Mouse (Mus musculus) MEL (cell line): ENCODE results near the gene Elob. TPM values are rescaled to one million over a fixed set of nuclear protein-coding genes. Genes with fewer than 3 reads are reported as not detected.

Source experiments
- DNase-seq: peaks from one replicate; pipeline ENCODE4 v3.0.0; 2011; ENCODE audit warnings: low read depth, low spot score
- H3K27ac ChIP-seq: 2 replicates; pipeline ENCODE4 v1.5.1; 2012; ENCODE audit warnings: low read depth, mild to moderate bottlenecking, control low read depth, low read length, moderate library complexity; ENCODE audit not compliant: control insufficient read depth
- H3K27me3 ChIP-seq, 2 experiments: fragments of 150-350 bp in 1 of 2; sonication (generic) in 1 of 2; 2 replicates each; pipeline ENCODE4 v1.6.1; 2012; ENCODE audit warnings: low read length in 2 of 2, mild to moderate bottlenecking in 2 of 2, improper control_type of control experiment in 1 of 2, moderate library complexity in 1 of 2; ENCODE audit not compliant: insufficient read depth in 2 of 2, control insufficient read depth in 1 of 2
- H3K36me3 ChIP-seq, 2 experiments: 2 replicates each; pipeline ENCODE4 v1.6.1; 2012 to 2014; ENCODE audit warnings: low read length in 2 of 2, improper control_type of control experiment in 1 of 2, inconsistent platforms in 1 of 2, mild to moderate bottlenecking in 1 of 2; ENCODE audit not compliant: insufficient read depth in 2 of 2, control insufficient read depth in 1 of 2
- H3K4me1 ChIP-seq, 2 experiments: fragments of 150-350 bp in 1 of 2; sonication (generic) in 1 of 2; 2 replicates each; pipeline ENCODE4 v1.6.1; 2012; ENCODE audit warnings: low read length in 2 of 2, improper control_type of control experiment in 1 of 2, mild to moderate bottlenecking in 1 of 2; ENCODE audit not compliant: insufficient read depth in 2 of 2, control insufficient read depth in 1 of 2
- H3K4me3 ChIP-seq, 2 experiments: fragments of 150-350 bp in 1 of 2; sonication (generic) in 1 of 2; 2 replicates each; pipeline ENCODE4 v1.5.1; 2012; ENCODE audit warnings: low read depth in 2 of 2, low read length in 2 of 2, mild to moderate bottlenecking in 2 of 2, moderate library complexity in 2 of 2, control low read depth in 1 of 2, improper control_type of control experiment in 1 of 2; ENCODE audit not compliant: control insufficient read depth in 1 of 2, insufficient read depth in 1 of 2
- H3K79me2 ChIP-seq: 2 replicates; pipeline ENCODE4 v1.6.1; 2012; ENCODE audit warnings: mild to moderate bottlenecking, low read length, moderate library complexity; ENCODE audit not compliant: control insufficient read depth, poor library complexity, insufficient read depth
- H3K9ac ChIP-seq: 2 replicates; pipeline ENCODE4 v1.6.1; 2012; ENCODE audit warnings: low read depth, mild to moderate bottlenecking, control low read depth, low read length, moderate library complexity; ENCODE audit not compliant: control insufficient read depth, poor library complexity, severe bottlenecking
- H3K9me3 ChIP-seq: fragments of 150-350 bp; sonication (generic); replicated peaks from 2 replicates; pipeline ENCODE4 v1.6.1; 2012; ENCODE audit warnings: mild to moderate bottlenecking, low read length, improper control_type of control experiment, moderate library complexity; ENCODE audit not compliant: insufficient read depth
- BHLHE40 ChIP-seq: IDR thresholded peaks from 2 replicates; pipeline ENCODE4 v1.6.1; 2012; ENCODE audit warnings: low read depth, mild to moderate bottlenecking, inconsistent platforms, low read length, improper control_type of control experiment, borderline replicate concordance
- CHD2 ChIP-seq: IDR thresholded peaks from 2 replicates; pipeline ENCODE4 v1.6.1; 2011; ENCODE audit warnings: low read length, improper control_type of control experiment
- E2F4 ChIP-seq: IDR thresholded peaks from 2 replicates; pipeline ENCODE4 v1.6.1; 2011; ENCODE audit warnings: low read depth, low read length, improper control_type of control experiment, borderline replicate concordance
- ELF1 ChIP-seq: IDR thresholded peaks from 2 replicates; pipeline ENCODE4 v1.6.1; 2014; ENCODE audit warnings: low read depth, mild to moderate bottlenecking, inconsistent platforms, low read length, improper control_type of control experiment, moderate library complexity
- EP300 ChIP-seq, 2 experiments: IDR thresholded peaks; 2 replicates each; pipeline ENCODE4 v1.6.1; 2011; ENCODE audit warnings: improper control_type of control experiment in 2 of 2, low read length in 2 of 2, low read depth in 1 of 2, mild to moderate bottlenecking in 1 of 2
- GATA1 ChIP-seq: IDR thresholded peaks from 2 replicates; pipeline ENCODE4 v1.6.1; 2011; ENCODE audit warnings: low read depth, low read length, improper control_type of control experiment
- HCFC1 ChIP-seq: IDR thresholded peaks from 2 replicates; pipeline ENCODE4 v1.6.1; 2012; ENCODE audit warnings: low read depth, mild to moderate bottlenecking, inconsistent platforms, low read length, improper control_type of control experiment, moderate library complexity
- JUND ChIP-seq: IDR thresholded peaks from 2 replicates; pipeline ENCODE4 v1.6.1; 2011; ENCODE audit warnings: low read depth, mild to moderate bottlenecking, improper control_type of control experiment, low read length
- KAT2A ChIP-seq: conservative IDR thresholded peaks from 2 replicates; pipeline ENCODE4 v1.6.1; 2012; ENCODE audit warnings: low read depth, low read length, improper control_type of control experiment, inconsistent platforms
- MAFK ChIP-seq: IDR thresholded peaks from 2 replicates; pipeline ENCODE4 v1.6.1; 2011; ENCODE audit warnings: low read depth, mild to moderate bottlenecking, low read length, improper control_type of control experiment, borderline replicate concordance
- MAX ChIP-seq: IDR thresholded peaks from 2 replicates; pipeline ENCODE4 v1.6.1; 2011; ENCODE audit warnings: low read length, improper control_type of control experiment
- MAZ ChIP-seq: IDR thresholded peaks from 2 replicates; pipeline ENCODE4 v1.6.1; 2012; ENCODE audit warnings: low read depth, mild to moderate bottlenecking, inconsistent platforms, low read length, improper control_type of control experiment
- MYB ChIP-seq: IDR thresholded peaks from 2 replicates; pipeline ENCODE4 v1.6.1; 2011; ENCODE audit warnings: mild to moderate bottlenecking, low read depth, low read length, improper control_type of control experiment
- MYC ChIP-seq: IDR thresholded peaks from 2 replicates; pipeline ENCODE4 v1.6.1; 2011; ENCODE audit warnings: low read depth, mild to moderate bottlenecking, low read length, improper control_type of control experiment, moderate library complexity
- NELFE ChIP-seq: IDR thresholded peaks from 2 replicates; pipeline ENCODE4 v1.6.1; 2011; ENCODE audit warnings: low read depth, low read length, improper control_type of control experiment
- NRF1 ChIP-seq: IDR thresholded peaks from 2 replicates; pipeline ENCODE4 v1.6.1; 2014; ENCODE audit warnings: low read depth, mild to moderate bottlenecking, inconsistent platforms, low read length, improper control_type of control experiment, moderate library complexity; ENCODE audit not compliant: poor library complexity, insufficient read depth, severe bottlenecking
- POLR2A ChIP-seq, 2 experiments: IDR thresholded peaks; 2 replicates each; pipeline ENCODE4 v1.6.1; 2011 to 2012; ENCODE audit warnings: low read length in 2 of 2, mild to moderate bottlenecking in 2 of 2, control low read depth in 1 of 2, improper control_type of control experiment in 1 of 2, low read depth in 1 of 2, moderate library complexity in 1 of 2; ENCODE audit not compliant: control insufficient read depth in 1 of 2, insufficient read depth in 1 of 2, poor library complexity in 1 of 2
- POLR2AphosphoS2 ChIP-seq: IDR thresholded peaks from 2 replicates; pipeline ENCODE4 v1.6.1; 2011; ENCODE audit warnings: low read length, improper control_type of control experiment
- POLR2AphosphoS5 ChIP-seq: IDR thresholded peaks from 2 replicates; pipeline ENCODE4 v1.6.1; 2012; ENCODE audit warnings: low read depth, borderline replicate concordance, mild to moderate bottlenecking, inconsistent platforms, low read length, moderate library complexity, mixed read lengths
- RAD21 ChIP-seq: IDR thresholded peaks from 2 replicates; pipeline ENCODE4 v1.6.1; 2011; ENCODE audit warnings: mild to moderate bottlenecking, low read depth, low read length, improper control_type of control experiment
- SIN3A ChIP-seq: IDR thresholded peaks from 2 replicates; pipeline ENCODE4 v1.6.1; 2012; ENCODE audit warnings: low read length, improper control_type of control experiment, inconsistent platforms
- SMC3 ChIP-seq: IDR thresholded peaks from 2 replicates; pipeline ENCODE4 v1.6.1; 2011; ENCODE audit warnings: low read depth, low read length, improper control_type of control experiment
- TAL1 ChIP-seq: IDR thresholded peaks from 2 replicates; pipeline ENCODE4 v1.6.1; 2012; ENCODE audit warnings: mild to moderate bottlenecking, inconsistent platforms, low read length, moderate library complexity, mixed read lengths
- UBTF ChIP-seq: IDR thresholded peaks from 2 replicates; pipeline ENCODE4 v1.6.1; 2012; ENCODE audit warnings: low read depth, mild to moderate bottlenecking, inconsistent platforms, low read length, improper control_type of control experiment, moderate library complexity, borderline replicate concordance; ENCODE audit not compliant: insufficient read depth
- USF1 ChIP-seq: IDR thresholded peaks from 2 replicates; pipeline ENCODE4 v1.6.1; 2014; ENCODE audit warnings: low read depth, mild to moderate bottlenecking, inconsistent platforms, low read length, improper control_type of control experiment, moderate library complexity
- USF2 ChIP-seq, 2 experiments: IDR thresholded peaks; 2 replicates each; pipeline ENCODE4 v1.6.1; 2011 to 2012; ENCODE audit warnings: improper control_type of control experiment in 2 of 2, low read length in 2 of 2, borderline replicate concordance in 1 of 2, inconsistent platforms in 1 of 2, low read depth in 1 of 2, mild to moderate bottlenecking in 1 of 2; ENCODE audit not compliant: insufficient read depth in 1 of 2
- ZC3H11A ChIP-seq: IDR thresholded peaks from 2 replicates; pipeline ENCODE4 v1.6.1; 2012; ENCODE audit warnings: low read depth, mild to moderate bottlenecking, inconsistent platforms, low read length, improper control_type of control experiment
- ZKSCAN1 ChIP-seq: IDR thresholded peaks from 2 replicates; pipeline ENCODE4 v1.6.1; 2012; ENCODE audit warnings: low read depth, mild to moderate bottlenecking, inconsistent platforms, low read length, improper control_type of control experiment, moderate library complexity
- ZNF384 ChIP-seq: IDR thresholded peaks from 2 replicates; pipeline ENCODE4 v1.6.1; 2012; ENCODE audit warnings: low read depth, mild to moderate bottlenecking, inconsistent platforms, low read length, improper control_type of control experiment
- polyA plus RNA-seq, 2 experiments: library from polyadenylated mRNA; stranded (reverse) in 1 of 2; unstranded in 1 of 2; fragments of >175 nt in 1 of 2; fragments of >200 nt in 1 of 2; gene quantifications; 2 replicates each; pipeline versions ENCODE4 v1.2.1 to v1.2.4; 2012; ENCODE audit warnings: low replicate concordance in 2 of 2, low read depth in 1 of 2; ENCODE audit not compliant: insufficient read length in 2 of 2, insufficient read depth in 1 of 2, missing spikeins in 1 of 2
- total RNA-seq: library from RNA; depleted of rRNA; stranded (reverse); fragments of 300-350 nt; gene quantifications from 2 replicates; pipeline ENCODE4 v1.2.3, GENCODE M21; 2012

Gene Elob
- total and polyA plus RNA-seq, 3 experiments = 453 to 609 TPM; not detected in 1

GRCm38 (mm10) chr17:23829064-23829619 lies at the start of gene Elob (continued):
- no peak for TF ChIP-seq CHD2
- no peak for TF ChIP-seq ZKSCAN1
- no peak for TF ChIP-seq EP300 (IDR thresholded peaks at IDR 0.05; ENCODE audit: low read depth in 1 of 2, low read length in 2 of 2)

- no peak overlapping the region for H3K4me3 ChIP-seq
- no peaks in the 10 kb centered on the region for H3K4me1 ChIP-seq
- TF ChIP-seq MAX (no peak), CHD2 (no peak), EP300 (IDR thresholded peaks at IDR 0.05; ENCODE audit: low read depth in 1 of 2, low read length in 2 of 2) (no peak), HCFC1 (no peak), RAD21 (no peak), TAL1 (no peak), NRF1 (no peak), POLR2AphosphoS5 (no peak), SIN3A (no peak), JUND (no peak), ZC3H11A (no peak), USF2 (IDR thresholded peaks at IDR 0.05; ENCODE audit: borderline replicate concordance in 1 of 2, insufficient read depth in 1 of 2, low read depth in 1 of 2, low read length in 2 of 2) (no peak), ZNF384 (no peak), BHLHE40 (no peak), POLR2A (IDR thresholded peaks at IDR 0.05; ENCODE audit: control insufficient read depth in 1 of 2, insufficient read depth in 1 of 2, low read depth in 1 of 2, low read length in 2 of 2, poor library complexity in 1 of 2) (no peak)
- no peaks in the 10 kb centered on the region for H3K36me3 ChIP-seq
- peaks cover 0 to 4% of the 10 kb centered on the region in 2 experiments; a peak in 1 of 4 replicates for H3K27me3 ChIP-seq
- H3K79me2 ChIP-seq = no peaks in the 10 kb centered on the region
- no peak for DNase-seq
- no peaks in the 10 kb centered on the region for H3K9me3 ChIP-seq
- H3K9ac ChIP-seq = no peak overlapping the region
- H3K27ac ChIP-seq = no peak overlapping the region
These were observed 48.2 kb upstream of the Elob start for GRCm38 (mm10) chr17:23877166-23877565.

GRCm38 (mm10) chr17:23876741-23877140 lies 47.8 kb upstream of the Elob start:
- Histone ChIP-seq H3K9me3 (no peaks in the 10 kb centered on the region), H3K36me3 (no peaks in the 10 kb centered on the region), H3K9ac (no peak overlapping the region), H3K27me3 (peaks cover 0 to 4% of the 10 kb centered on the region in 2 experiments; a peak in 1 of 4 replicates), H3K4me1 (no peaks in the 10 kb centered on the region), H3K4me3 (no peak overlapping the region), H3K27ac (no peak overlapping the region), H3K79me2 (no peaks in the 10 kb centered on the region)
- no peak for DNase-seq
- TF ChIP-seq NELFE (no peak), ZC3H11A (no peak), MAFK (no peak), NRF1 (no peak), RAD21 (no peak), TAL1 (no peak), POLR2A (IDR thresholded peaks at IDR 0.05; ENCODE audit: control insufficient read depth in 1 of 2, insufficient read depth in 1 of 2, low read depth in 1 of 2, low read length in 2 of 2, poor library complexity in 1 of 2) (no peak), SMC3 (no peak), MYC (no peak), E2F4 (no peak), POLR2AphosphoS2 (no peak), ELF1 (no peak), USF1 (no peak), JUND (no peak), MAZ (no peak), KAT2A (no peak), BHLHE40 (no peak), GATA1 (no peak), UBTF (no peak), MYB (no peak)
